Mouse (Mus musculus) kidney, postnatal 0 days (tissue): ENCODE data around the gene Adat3. TPM values are rescaled to one million over a fixed set of nuclear protein-coding genes. Genes with fewer than 3 reads are reported as not detected.

Experiments
- ATAC-seq: fragments of 200-750 bp; cut with Nextera tagmentation; replicated peaks from 2 replicates; pipeline ENCODE4 v1.8.0; 2017; ENCODE audit warnings: low read depth, moderate number of reproducible peaks, moderate TSS enrichment, moderate library complexity; ENCODE audit not compliant: low FRiP score
- DNase-seq: peaks from one replicate; pipeline ENCODE4 v3.0.0-alpha.2; 2016; ENCODE audit warnings: low spot score
- H3K27ac ChIP-seq: fragments of 300-500 bp; sonication (generic); 2 replicates; pipeline ENCODE4 v1.5.1; 2014; ENCODE audit warnings: mild to moderate bottlenecking
- H3K27me3 ChIP-seq: fragments of 300-500 bp; sonication (generic); 2 replicates; pipeline ENCODE4 v1.6.1; 2014; ENCODE audit warnings: low read length, mixed read lengths; ENCODE audit not compliant: insufficient read depth
- H3K36me3 ChIP-seq: fragments of 300-500 bp; sonication (generic); 2 replicates; pipeline ENCODE4 v1.6.1; 2014; ENCODE audit warnings: low read length, mixed read lengths; ENCODE audit not compliant: insufficient read depth
- H3K4me1 ChIP-seq: fragments of 300-500 bp; sonication (generic); replicated peaks from 2 replicates; pipeline ENCODE4 v1.6.1; 2014; ENCODE audit warnings: antibody characterized with exemption, low read length, mixed read lengths; ENCODE audit not compliant: insufficient read depth
- H3K4me2 ChIP-seq: fragments of 300-500 bp; sonication (generic); 2 replicates; pipeline ENCODE4 v1.6.1; 2014; ENCODE audit warnings: mild to moderate bottlenecking, low read length, moderate library complexity, mixed read lengths
- H3K4me3 ChIP-seq: fragments of 300-500 bp; sonication (generic); replicated peaks from 2 replicates; pipeline ENCODE4 v1.5.1; 2014; ENCODE audit warnings: low read depth, low read length
- H3K9ac ChIP-seq: fragments of 300-500 bp; sonication (generic); 2 replicates; pipeline ENCODE4 v1.6.1; 2014; ENCODE audit warnings: low read depth, low read length
- H3K9me3 ChIP-seq: fragments of 300-500 bp; sonication (generic); replicated peaks from 2 replicates; pipeline ENCODE4 v1.6.1; 2016; ENCODE audit warnings: low read length, inconsistent platforms, mixed read lengths
- CTCF ChIP-seq: IDR thresholded peaks from 2 replicates; pipeline ENCODE4 v1.5.1; 2016; ENCODE audit warnings: antibody characterized with exemption, low read depth, mild to moderate bottlenecking, moderate library complexity
- WGBS: fragments of 180-500 bp; shearing (Covaris S2); extraction: QIAGEN DNeasy Blood & Tissue Kit; methylation state at CpG from one replicate; pipeline ENCODE4 v1.1.7; 2014; 5-methylcytosine and 5-hydroxymethylcytosine counted together
- polyA plus RNA-seq: library from polyadenylated mRNA; unstranded; fragments of >200 nt; fragmentation: Nextera tagmentation; extraction: Ambion mirVana; gene quantifications from 2 replicates; pipeline ENCODE4 v1.2.1, GENCODE M21; 2015

Gene Adat3
- polyA plus RNA-seq, 1 experiment from 2014 or later = 6.1 TPM

DNA sequence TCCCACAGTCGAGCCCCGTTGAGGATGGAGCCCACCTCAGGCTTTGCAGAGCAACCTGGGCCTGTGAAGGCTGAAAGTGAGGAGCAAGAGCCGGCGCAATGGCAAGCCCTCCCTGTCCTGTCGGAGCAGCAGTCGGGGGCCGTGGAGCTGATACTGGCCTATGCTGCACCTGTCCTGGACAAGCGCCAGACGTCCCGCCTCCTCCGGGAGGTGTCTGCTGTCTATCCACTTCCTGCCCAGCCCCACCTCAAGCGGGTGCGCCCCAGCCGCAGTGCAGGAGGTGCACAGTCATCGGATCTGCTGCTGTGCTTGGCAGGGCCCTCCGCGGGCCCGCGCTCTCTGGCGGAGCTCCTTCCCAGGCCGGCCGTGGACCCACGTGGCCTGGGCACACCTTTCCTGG is 3.6 kb downstream of the Adat3 start:
- WGBS = 89% methylated on average over 22 of the region's 23 CpGs
- Histone ChIP-seq H3K4me3 (no peak overlapping the region), H3K36me3 (peaks cover 30% of the 10 kb centered on the region), H3K4me1 (peaks cover 9% of the 10 kb centered on the region; the same call in 1 of the 2 replicates), H3K27me3 (no peaks in the 10 kb centered on the region), H3K27ac (no peak overlapping the region), H3K9ac (no peak overlapping the region), H3K4me2 (no peak overlapping the region), H3K9me3 (no peaks in the 10 kb centered on the region)
- DNase-seq = no peak
- no peak for TF ChIP-seq CTCF
- ATAC-seq = no peak

DNA sequence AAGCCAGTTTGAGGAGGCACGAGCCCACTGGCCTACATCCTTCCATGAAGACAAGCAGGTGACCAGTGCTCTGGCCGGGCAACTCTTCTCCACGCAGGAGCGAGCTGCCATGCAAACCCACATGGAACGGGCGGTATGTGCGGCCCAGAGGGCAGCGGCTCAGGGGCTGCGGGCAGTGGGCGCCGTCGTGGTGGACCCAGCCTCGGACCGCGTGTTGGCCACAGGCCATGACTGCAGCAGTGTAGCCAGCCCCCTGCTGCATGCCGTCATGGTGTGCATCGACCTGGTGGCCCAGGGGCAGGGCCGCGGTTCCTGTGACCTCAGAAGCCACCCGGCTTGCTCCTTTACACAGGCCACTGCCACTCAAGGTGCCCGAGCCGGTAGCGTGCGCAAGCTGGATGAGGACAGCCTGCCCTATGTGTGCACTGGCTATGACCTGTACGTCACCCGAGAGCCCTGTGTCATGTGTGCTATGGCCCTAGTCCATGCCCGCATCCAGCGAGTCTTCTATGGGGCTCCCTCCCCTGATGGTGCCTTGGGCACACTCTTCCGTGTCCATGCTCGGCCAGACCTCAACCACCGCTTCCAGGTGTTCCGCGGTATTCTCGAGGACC is 4.2 kb downstream of the Adat3 start:
- Histone ChIP-seq H3K27me3 (no peaks in the 10 kb centered on the region), H3K9ac (no peak overlapping the region), H3K27ac (no peak overlapping the region), H3K4me2 (no peak overlapping the region), H3K4me1 (peaks cover 9% of the 10 kb centered on the region; the same call in 1 of the 2 replicates), H3K4me3 (no peak overlapping the region), H3K9me3 (no peaks in the 10 kb centered on the region), H3K36me3 (peaks cover 30% of the 10 kb centered on the region)
- 91% methylated on average over 34 of the region's 34 CpGs for WGBS
- no peak for TF ChIP-seq CTCF
- ATAC-seq (no peak), DNase-seq (no peak)

DNA sequence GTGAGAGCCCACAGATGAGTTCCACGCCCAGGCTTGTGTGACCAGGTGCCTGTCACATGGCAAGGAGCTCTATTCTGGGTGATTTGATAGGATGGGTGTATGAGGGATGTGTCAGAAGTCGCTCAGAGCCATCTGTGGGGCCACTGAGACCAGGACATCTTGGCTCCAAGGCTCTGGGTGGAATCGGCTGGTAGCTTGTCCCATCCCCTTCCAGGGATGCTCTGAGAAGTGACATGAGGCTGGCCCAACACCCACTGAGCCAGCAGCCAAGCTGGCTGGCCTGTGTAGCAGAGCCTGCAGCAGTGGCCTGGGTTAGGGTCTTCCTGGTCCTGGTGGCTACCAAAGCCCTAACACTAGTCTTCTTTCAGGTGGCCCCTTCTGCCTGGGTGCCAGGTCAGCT is 5.8 kb downstream of the Adat3 start:
- ATAC-seq (no peak), DNase-seq (no peak)
- H3K36me3 ChIP-seq = peaks cover 41% of the 10 kb centered on the region
- H3K9me3 ChIP-seq = no peaks in the 10 kb centered on the region
- TF ChIP-seq CTCF = no peak
- H3K4me3 ChIP-seq = no peak overlapping the region
- no peaks in the 10 kb centered on the region for H3K27me3 ChIP-seq
- H3K9ac ChIP-seq = no peak overlapping the region
- H3K4me2 ChIP-seq = no peak overlapping the region
- WGBS = 93% methylated on average over 3 of the region's 3 CpGs
- H3K4me1 ChIP-seq = peaks cover 8% of the 10 kb centered on the region; the same call in 1 of the 2 replicates
- H3K27ac ChIP-seq = no peak overlapping the region

DNA sequence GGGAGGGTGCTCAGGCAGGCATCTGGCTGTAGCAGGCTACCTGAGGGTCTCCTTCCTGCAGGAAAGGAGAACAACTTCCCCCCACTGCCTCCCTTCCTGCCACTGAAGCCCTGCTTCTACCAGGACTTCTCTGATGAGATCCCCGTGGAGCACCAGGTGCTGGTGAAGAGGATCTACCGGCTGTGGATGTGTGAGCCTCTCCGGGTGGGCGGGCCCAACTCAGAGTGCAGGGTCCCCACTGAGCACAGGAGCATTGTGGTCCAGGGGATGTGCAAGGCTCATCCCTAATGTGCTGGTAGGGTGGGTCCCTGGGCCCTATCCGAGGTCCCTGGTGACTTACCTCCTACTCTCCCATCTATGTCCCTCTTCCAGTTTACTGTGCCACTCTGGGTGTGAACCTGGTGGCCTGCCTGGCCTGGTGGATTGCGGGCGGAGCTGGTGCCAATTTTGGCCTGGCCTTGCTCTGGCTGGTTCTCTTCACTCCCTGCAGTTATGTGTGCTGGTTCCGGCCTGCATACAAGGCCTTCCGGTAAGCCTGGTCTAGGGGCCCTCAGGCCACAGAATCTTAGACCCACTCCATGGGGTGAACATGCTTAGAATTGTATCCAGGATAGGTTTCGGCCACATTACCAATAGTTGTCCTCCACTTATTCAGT is 6.7 kb downstream of the Adat3 start:
- no peak overlapping the region for H3K27ac ChIP-seq
- no peaks in the 10 kb centered on the region for H3K4me1 ChIP-seq
- no peak overlapping the region for H3K4me2 ChIP-seq
- TF ChIP-seq CTCF = no peak
- no peak overlapping the region for H3K4me3 ChIP-seq
- H3K9ac ChIP-seq = no peak overlapping the region
- ATAC-seq = no peak
- H3K27me3 ChIP-seq = no peaks in the 10 kb centered on the region
- no peak for DNase-seq
- peaks cover 47% of the 10 kb centered on the region for H3K36me3 ChIP-seq
- 90% methylated on average over 10 of the region's 10 CpGs for WGBS
- no peaks in the 10 kb centered on the region for H3K9me3 ChIP-seq

DNA sequence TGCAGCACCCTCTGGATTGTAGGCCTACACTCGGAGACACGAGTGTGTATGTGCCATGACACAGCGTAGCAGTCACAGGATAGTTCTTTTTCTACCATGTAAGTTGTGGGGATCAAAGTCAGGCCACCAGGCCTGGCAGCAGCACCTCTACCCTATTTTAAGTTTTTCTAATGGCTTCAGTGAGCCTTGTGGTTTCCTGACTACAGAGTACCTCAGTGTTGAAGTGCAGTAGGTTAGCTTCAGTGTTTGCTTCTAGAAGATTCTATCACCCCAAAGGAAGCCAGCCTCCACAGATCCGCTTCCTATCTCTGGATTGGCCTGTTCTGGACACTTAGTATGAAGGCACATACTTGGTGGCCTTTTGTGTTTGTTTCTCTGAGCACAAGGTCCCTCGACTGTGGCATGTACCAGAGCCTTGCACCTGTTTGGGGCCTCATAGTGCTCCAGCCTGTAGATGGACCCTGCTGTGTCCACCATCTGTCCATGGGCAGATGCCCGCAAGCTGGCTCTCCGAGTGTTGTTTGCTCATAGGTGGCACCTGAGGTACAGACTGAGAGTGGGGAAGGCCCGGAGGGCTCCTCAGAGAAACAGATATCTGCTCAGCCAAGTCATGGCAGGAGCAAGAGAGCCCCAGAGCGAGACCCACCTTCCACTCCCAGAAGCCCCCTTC is 7.6 kb downstream of the Adat3 start:
- ATAC-seq (no peak), DNase-seq (no peak)
- H3K9me3 ChIP-seq = no peaks in the 10 kb centered on the region
- no peak overlapping the region for H3K9ac ChIP-seq
- no peak overlapping the region for H3K4me2 ChIP-seq
- no peak for TF ChIP-seq CTCF
- WGBS = 92% methylated on average over 9 of the region's 9 CpGs
- H3K27me3 ChIP-seq = no peaks in the 10 kb centered on the region
- H3K4me3 ChIP-seq = no peak overlapping the region
- peaks cover 51% of the 10 kb centered on the region for H3K36me3 ChIP-seq
- no peaks in the 10 kb centered on the region for H3K4me1 ChIP-seq
- H3K27ac ChIP-seq = no peak overlapping the region

DNA sequence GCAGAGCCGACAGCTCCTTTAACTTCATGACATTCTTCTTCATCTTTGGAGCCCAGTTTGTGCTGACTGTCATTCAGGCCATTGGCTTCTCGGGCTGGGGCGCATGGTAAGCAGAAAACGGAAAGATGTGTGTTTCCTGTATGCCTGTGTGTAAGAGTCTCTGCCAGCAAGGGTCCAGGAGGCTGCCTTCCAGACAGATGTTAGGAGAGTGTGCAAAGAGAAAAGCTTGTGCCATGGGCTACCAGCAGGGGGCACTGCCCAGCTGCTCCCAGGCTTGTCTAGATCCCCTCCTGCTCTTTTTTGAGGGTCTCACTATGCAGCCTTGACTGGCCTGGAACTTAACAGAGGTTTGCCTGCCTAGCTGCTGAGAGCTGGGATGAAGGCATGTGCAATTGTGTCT is 8.3 kb downstream of the Adat3 start:
- TF ChIP-seq CTCF = peak; percentile 81
- Histone ChIP-seq H3K4me2 (no peak overlapping the region), H3K36me3 (peaks cover 58% of the 10 kb centered on the region), H3K27ac (no peak overlapping the region), H3K27me3 (no peaks in the 10 kb centered on the region), H3K4me3 (no peak overlapping the region), H3K4me1 (no peaks in the 10 kb centered on the region), H3K9ac (no peak overlapping the region), H3K9me3 (no peaks in the 10 kb centered on the region)
- WGBS = 72% methylated on average over 4 of the region's 4 CpGs
- DNase-seq (peak; percentile 69), ATAC-seq (no peak)
